Mouse (Mus musculus) CH12.LX (cell line): Measurements from ENCODE around the gene Ttbk1. TPM values are rescaled to one million over a fixed set of nuclear protein-coding genes. Genes with fewer than 3 reads are reported as not detected.

Source experiments
- DNase-seq: peaks from one replicate; pipeline ENCODE4 v3.0.0-alpha.2; 2013; ENCODE audit errors: extremely low read depth
- H3K27ac ChIP-seq: 2 replicates; pipeline ENCODE4 v1.5.1; 2012; ENCODE audit warnings: low read depth, mild to moderate bottlenecking, control low read depth, moderate library complexity; ENCODE audit not compliant: insufficient read depth
- H3K27me3 ChIP-seq: replicated peaks from 2 replicates; pipeline ENCODE3; 2012; ENCODE audit warnings: inconsistent platforms
- H3K36me3 ChIP-seq, 2 experiments: replicated peaks in 1 of 2; 2 replicates each; pipeline versions ENCODE3 to v1.6.1; 2012; ENCODE audit warnings: inconsistent platforms in 1 of 2, low read length in 1 of 2, mild to moderate bottlenecking in 1 of 2, mixed read lengths in 1 of 2, moderate library complexity in 1 of 2; ENCODE audit not compliant: control insufficient read depth in 1 of 2, insufficient read depth in 1 of 2
- H3K4me1 ChIP-seq, 2 experiments: 2 replicates each; pipeline ENCODE4 v1.6.1; 2012; ENCODE audit warnings: inconsistent platforms in 1 of 2, moderate library complexity in 1 of 2; ENCODE audit not compliant: insufficient read depth in 2 of 2, control insufficient read depth in 1 of 2
- H3K4me2 ChIP-seq: 2 replicates; pipeline ENCODE4 v1.6.1; 2012; ENCODE audit warnings: low read depth, mild to moderate bottlenecking, control low read depth; ENCODE audit not compliant: poor library complexity, insufficient read depth, severe bottlenecking
- H3K4me3 ChIP-seq, 3 experiments: fragments of 150-350 bp in 1 of 3; sonication (generic) in 1 of 3; replicated peaks in 1 of 3; 2 replicates each; pipeline versions ENCODE3 to v1.5.1; 2011 to 2012; ENCODE audit warnings: low read depth in 2 of 3, low read length in 2 of 3, mild to moderate bottlenecking in 2 of 3, moderate library complexity in 2 of 3, control low read depth in 1 of 3, improper control_type of control experiment in 1 of 3, inconsistent platforms in 1 of 3, mixed read lengths in 1 of 3; ENCODE audit not compliant: poor library complexity in 1 of 3
- H3K79me2 ChIP-seq: replicated peaks from 2 replicates; pipeline ENCODE4 v1.6.1; 2012; ENCODE audit warnings: mild to moderate bottlenecking, moderate library complexity; ENCODE audit not compliant: control insufficient read depth, poor library complexity, insufficient read depth, severe bottlenecking; ENCODE audit errors: extremely low read depth
- H3K9ac ChIP-seq: 2 replicates; pipeline ENCODE4 v1.6.1; 2012; ENCODE audit warnings: low read depth, mild to moderate bottlenecking, control low read depth, moderate library complexity; ENCODE audit not compliant: insufficient read depth
- H3K9me3 ChIP-seq: replicated peaks from 2 replicates; pipeline ENCODE3; 2012; ENCODE audit warnings: low read length, inconsistent platforms, mixed read lengths
- BHLHE40 ChIP-seq: IDR thresholded peaks from 2 replicates; pipeline ENCODE4 v1.6.1; 2011; ENCODE audit warnings: mild to moderate bottlenecking, low read depth, low read length, improper control_type of control experiment
- CHD1 ChIP-seq: IDR thresholded peaks from 2 replicates; pipeline ENCODE4 v1.6.1; 2012; ENCODE audit warnings: low read depth, low read length, improper control_type of control experiment, inconsistent platforms
- CTCF ChIP-seq, 2 experiments: IDR thresholded peaks in 1 of 2; conservative IDR thresholded peaks in 1 of 2; 2 replicates each; pipeline ENCODE4 v1.5.1; 2011 to 2012; ENCODE audit warnings: low read depth in 2 of 2, low read length in 2 of 2, improper control_type of control experiment in 1 of 2, inconsistent platforms in 1 of 2, mild to moderate bottlenecking in 1 of 2, moderate library complexity in 1 of 2
- ELF1 ChIP-seq: IDR thresholded peaks from 2 replicates; pipeline ENCODE4 v1.6.1; 2014; ENCODE audit warnings: low read depth, mild to moderate bottlenecking, inconsistent platforms, low read length, improper control_type of control experiment
- ETS1 ChIP-seq: conservative IDR thresholded peaks from 2 replicates; pipeline ENCODE4 v1.6.1; 2012; ENCODE audit warnings: low read depth, mild to moderate bottlenecking, inconsistent platforms, low read length, improper control_type of control experiment, moderate library complexity
- GABPA ChIP-seq: IDR thresholded peaks from 2 replicates; pipeline ENCODE4 v1.6.1; 2012; ENCODE audit warnings: low read depth, low read length, improper control_type of control experiment, inconsistent platforms; ENCODE audit not compliant: insufficient replicate concordance
- HCFC1 ChIP-seq: IDR thresholded peaks from 2 replicates; pipeline ENCODE4 v1.6.1; 2012; ENCODE audit warnings: low read depth, mild to moderate bottlenecking, inconsistent platforms, low read length, improper control_type of control experiment
- IRF4 ChIP-seq: IDR thresholded peaks from 2 replicates; pipeline ENCODE4 v1.6.1; 2014; ENCODE audit warnings: low read depth, mild to moderate bottlenecking, inconsistent platforms, low read length, improper control_type of control experiment
- JUN ChIP-seq: IDR thresholded peaks from 2 replicates; pipeline ENCODE4 v1.6.1; 2011; ENCODE audit warnings: low read depth, mild to moderate bottlenecking, low read length, improper control_type of control experiment, moderate library complexity; ENCODE audit not compliant: insufficient read depth
- JUND ChIP-seq: conservative IDR thresholded peaks from 2 replicates; pipeline ENCODE4 v1.6.1; 2011; ENCODE audit warnings: low read depth, low read length, improper control_type of control experiment
- KAT2A ChIP-seq: IDR thresholded peaks from 2 replicates; pipeline ENCODE4 v1.6.1; 2012; ENCODE audit warnings: low read length, improper control_type of control experiment, inconsistent platforms; ENCODE audit not compliant: insufficient replicate concordance
- MAFK ChIP-seq: IDR thresholded peaks from 2 replicates; pipeline ENCODE4 v1.6.1; 2011; ENCODE audit warnings: low read length, improper control_type of control experiment; ENCODE audit not compliant: insufficient replicate concordance
- MAX ChIP-seq: IDR thresholded peaks from 2 replicates; pipeline ENCODE4 v1.6.1; 2011; ENCODE audit warnings: low read length, improper control_type of control experiment
- MAZ ChIP-seq: IDR thresholded peaks from 2 replicates; pipeline ENCODE4 v1.6.1; 2012; ENCODE audit warnings: low read depth, mild to moderate bottlenecking, inconsistent platforms, low read length, improper control_type of control experiment, moderate library complexity
- MEF2A ChIP-seq: IDR thresholded peaks from 2 replicates; pipeline ENCODE4 v1.6.1; 2014; ENCODE audit warnings: low read depth, mild to moderate bottlenecking, inconsistent platforms, low read length, improper control_type of control experiment, borderline replicate concordance
- MYC ChIP-seq: IDR thresholded peaks from 2 replicates; pipeline ENCODE4 v1.6.1; 2011; ENCODE audit warnings: low read depth, mild to moderate bottlenecking, improper control_type of control experiment, low read length
- PAX5 ChIP-seq: IDR thresholded peaks from 2 replicates; pipeline ENCODE4 v1.6.1; 2012; ENCODE audit warnings: low read length, inconsistent platforms, mixed read lengths
- POLR2A ChIP-seq: IDR thresholded peaks from 2 replicates; pipeline ENCODE4 v1.6.1; 2011; ENCODE audit warnings: low read depth, mild to moderate bottlenecking, improper control_type of control experiment, low read length
- POLR2AphosphoS2 ChIP-seq: IDR thresholded peaks from 2 replicates; pipeline ENCODE4 v1.6.1; 2011; ENCODE audit warnings: low read depth, low read length, improper control_type of control experiment
- SIN3A ChIP-seq: IDR thresholded peaks from 2 replicates; pipeline ENCODE4 v1.6.1; 2012; ENCODE audit warnings: low read length, improper control_type of control experiment, inconsistent platforms
- SMC3 ChIP-seq: IDR thresholded peaks from 2 replicates; pipeline ENCODE4 v1.6.1; 2011; ENCODE audit warnings: low read depth, low read length, improper control_type of control experiment
- TBP ChIP-seq: conservative IDR thresholded peaks from 2 replicates; pipeline ENCODE4 v1.6.1; 2011; ENCODE audit warnings: low read depth, low read length, improper control_type of control experiment
- TCF12 ChIP-seq: IDR thresholded peaks from 2 replicates; pipeline ENCODE4 v1.6.1; 2014; ENCODE audit warnings: low read depth, mild to moderate bottlenecking, inconsistent platforms, low read length, improper control_type of control experiment
- UBTF ChIP-seq: IDR thresholded peaks from 2 replicates; pipeline ENCODE4 v1.6.1; 2012; ENCODE audit warnings: low read depth, mild to moderate bottlenecking, inconsistent platforms, low read length, improper control_type of control experiment, moderate library complexity
- USF2 ChIP-seq: conservative IDR thresholded peaks from 2 replicates; pipeline ENCODE4 v1.6.1; 2011; ENCODE audit warnings: low read depth, low read length, improper control_type of control experiment
- ZC3H11A ChIP-seq: IDR thresholded peaks from 2 replicates; pipeline ENCODE4 v1.6.1; 2012; ENCODE audit warnings: low read depth, mild to moderate bottlenecking, inconsistent platforms, low read length, improper control_type of control experiment
- ZKSCAN1 ChIP-seq: IDR thresholded peaks from 2 replicates; pipeline ENCODE4 v1.6.1; 2012; ENCODE audit warnings: low read depth, inconsistent platforms, low read length, improper control_type of control experiment, borderline replicate concordance
- ZNF384 ChIP-seq: IDR thresholded peaks from 2 replicates; pipeline ENCODE4 v1.6.1; 2012; ENCODE audit warnings: low read depth, low read length, improper control_type of control experiment, inconsistent platforms
- dilution Hi-C: fragments of 300-500 bp; cut with MboI; formaldehyde crosslinking; loops from 2 replicates; pipeline ENCODE4 v1.14.3; 2020; ENCODE audit warnings: low sequenced_read_pairs; ENCODE audit not compliant: extremely low pct_unique_long_range_greater_than_20kb, extremely low pct_ligation_motif_present
- in situ Hi-C: fragments of 300-500 bp; cut with MboI; formaldehyde crosslinking; loops from 3 replicates; pipeline ENCODE4 v1.14.3; 2019; ENCODE audit warnings: low sequenced_read_pairs, low pct_ligation_motif_present, low pct_unique_long_range_greater_than_20kb, mixed read lengths
- polyA plus RNA-seq: library from polyadenylated mRNA; unstranded; fragments of >175 nt; gene quantifications from 2 replicates; pipeline ENCODE4 v1.2.1, GENCODE M21; 2012; ENCODE audit warnings: low read depth; ENCODE audit not compliant: insufficient read length
- total RNA-seq, 2 experiments: library from RNA; depleted of rRNA; stranded (reverse); fragments of 300-350 nt in 1 of 2; fragments of >200 nt in 1 of 2; gene quantifications; 2 replicates each; pipeline ENCODE4 v1.2.3; 2012 to 2014

Ttbk1 gene
- total and polyA plus RNA-seq, 3 experiments, result 0.08 TPM; not detected in 2

DNA sequence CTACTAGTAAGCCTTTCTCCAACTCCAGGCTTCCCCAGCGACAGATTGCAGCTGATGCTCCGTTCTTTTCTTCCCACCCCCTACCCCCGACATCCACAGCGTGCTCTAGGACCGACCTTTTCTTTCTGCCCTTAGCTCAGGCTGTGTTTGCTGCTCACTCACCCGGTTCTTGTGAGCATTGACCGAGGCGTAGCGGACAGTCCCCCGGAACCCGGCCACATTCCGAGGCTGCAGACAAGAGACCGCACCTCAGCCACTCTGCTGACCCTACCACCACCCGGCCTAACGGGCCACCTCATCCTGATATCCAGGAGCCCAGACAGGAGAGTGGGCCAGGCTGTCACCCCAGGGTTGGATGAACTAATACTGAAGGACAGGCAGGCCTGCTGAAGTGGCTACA is 10.2 kb downstream of the Ttbk1 start:
- H3K27ac ChIP-seq, result no peak overlapping the region
- no peaks in the 10 kb centered on the region for H3K36me3 ChIP-seq
- no peaks in the 10 kb centered on the region for H3K4me1 ChIP-seq
- no peak overlapping the region for H3K4me2 ChIP-seq
- dilution Hi-C loops (no loop called here), in situ Hi-C loops (no loop called here)
- TF ChIP-seq USF2 (no peak), MAX (no peak), CHD1 (no peak), KAT2A (no peak), SIN3A (no peak), SMC3 (no peak), UBTF (no peak), PAX5 (no peak), TCF12 (no peak), ELF1 (no peak), MEF2A (no peak), IRF4 (no peak), GABPA (no peak), MAFK (no peak), JUND (no peak), POLR2AphosphoS2 (no peak), BHLHE40 (no peak), ZC3H11A (no peak)
- no peaks in the 10 kb centered on the region for H3K79me2 ChIP-seq
- no peak for DNase-seq
- no peak overlapping the region for H3K4me3 ChIP-seq
- H3K9ac ChIP-seq, result no peak overlapping the region
- peaks cover 90% of the 10 kb centered on the region for H3K27me3 ChIP-seq
- no peaks in the 10 kb centered on the region for H3K9me3 ChIP-seq

DNA sequence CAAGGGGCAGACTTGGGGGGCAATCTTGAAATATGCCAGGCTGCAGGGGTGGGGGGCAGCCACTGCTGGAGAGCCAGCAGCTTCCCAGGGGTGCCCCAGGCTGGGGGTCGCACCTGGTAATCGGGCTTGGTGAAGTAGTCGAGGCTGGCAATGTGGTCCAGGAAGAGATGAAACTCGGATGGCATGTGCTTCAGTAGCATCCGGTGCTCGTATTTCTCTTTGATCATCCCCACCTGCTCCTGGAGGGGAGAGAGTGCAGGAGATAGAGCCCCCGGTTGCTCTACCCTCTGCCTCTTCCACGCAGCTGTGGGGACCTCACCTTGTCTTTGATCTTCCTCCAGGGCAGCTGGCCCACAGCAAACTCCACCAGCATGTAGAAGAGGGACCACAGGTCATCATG is 10.9 kb downstream of the Ttbk1 start:
- Histone ChIP-seq H3K4me2 (no peak overlapping the region), H3K27ac (no peak overlapping the region), H3K79me2 (no peaks in the 10 kb centered on the region), H3K27me3 (peaks cover 90% of the 10 kb centered on the region), H3K4me1 (no peaks in the 10 kb centered on the region), H3K36me3 (no peaks in the 10 kb centered on the region)
- no peak for TF ChIP-seq ZKSCAN1
- no peak for TF ChIP-seq ELF1
- TF ChIP-seq BHLHE40, result no peak
- TF ChIP-seq MYC, result no peak
- TF ChIP-seq MAFK, result no peak
- no peak for TF ChIP-seq CTCF (conservative IDR thresholded peaks at IDR 0.05 in 1 of 2, IDR thresholded peaks at IDR 0.05 in 1 of 2; ENCODE audit: low read depth in 2 of 2, low read length in 2 of 2)
- TF ChIP-seq POLR2A, result no peak
- no peak for TF ChIP-seq POLR2AphosphoS2
- TF ChIP-seq UBTF, result no peak
- no peak for TF ChIP-seq ETS1
- TF ChIP-seq ZNF384, result no peak
- no peak for TF ChIP-seq MAX
- no peak for TF ChIP-seq MAZ
- no peak for TF ChIP-seq JUN
- TF ChIP-seq GABPA, result no peak
- no peak for TF ChIP-seq TBP
- no peak for TF ChIP-seq HCFC1
- TF ChIP-seq ZC3H11A, result no peak
- TF ChIP-seq, all 38 proteins: peak for 0
- H3K9me3 ChIP-seq, result no peaks in the 10 kb centered on the region
- dilution Hi-C loops (no loop called here), in situ Hi-C loops (no loop called here)
- no peak overlapping the region for H3K4me3 ChIP-seq
- DNase-seq, result no peak
- H3K9ac ChIP-seq, result no peak overlapping the region
